Mouse (Mus musculus) cerebellum, adult 2 months (tissue): ENCODE measurements around the gene Fam49a. TPM values are rescaled to one million over a fixed set of nuclear protein-coding genes. Genes with fewer than 3 reads are reported as not detected.
A peak's percentile ranks its signal among the peaks of the same experiment; 100 is the strongest.

Experiments
- DNase-seq, 2 experiments: peaks; one replicate each; pipeline ENCODE4 v3.0.0; 2021
- H3K27ac ChIP-seq: fragments of 200-500 bp; 2 replicates; pipeline ENCODE4 v1.5.1; 2012; ENCODE audit warnings: low read length, control low read depth, inconsistent platforms; ENCODE audit not compliant: insufficient read depth
- H3K27me3 ChIP-seq: fragments of 200-500 bp; 2 replicates; pipeline ENCODE4 v1.6.1; 2012; ENCODE audit warnings: inconsistent platforms, mild to moderate bottlenecking, low read length, moderate library complexity; ENCODE audit not compliant: control insufficient read depth, insufficient read depth
- H3K4me1 ChIP-seq: fragments of 200-500 bp; 2 replicates; pipeline ENCODE4 v1.6.1; 2011; ENCODE audit warnings: low read length; ENCODE audit not compliant: control insufficient read depth, insufficient read depth
- H3K4me3 ChIP-seq: fragments of 200-500 bp; replicated peaks from 2 replicates; pipeline ENCODE3; 2011; ENCODE audit warnings: mild to moderate bottlenecking, low read depth, low read length, control low read depth; ENCODE audit not compliant: insufficient read depth
- CTCF ChIP-seq: fragments of 200-500 bp; IDR thresholded peaks from 2 replicates; pipeline ENCODE4 v1.5.1; 2011; ENCODE audit warnings: low read depth, mild to moderate bottlenecking, control low read depth, low read length, moderate library complexity, borderline replicate concordance; ENCODE audit not compliant: insufficient read depth
- POLR2A ChIP-seq: fragments of 200-500 bp; IDR thresholded peaks from 2 replicates; pipeline ENCODE4 v1.6.1; 2011; ENCODE audit warnings: low read length, control low read depth, borderline replicate concordance; ENCODE audit not compliant: insufficient read depth
- WGBS: fragments of 180-500 bp; shearing (Covaris S2); methylation state at CpG from one replicate; pipeline ENCODE4 v1.1.7; 2018; 5-methylcytosine and 5-hydroxymethylcytosine counted together
- polyA plus RNA-seq: library from polyadenylated mRNA; depleted of rRNA; stranded (reverse); fragments of >200 nt; gene quantifications from 2 replicates; pipeline ENCODE4 v1.2.3, GENCODE M21; 2012

Fam49a gene
- polyA plus RNA-seq, 1 experiment: 19.6 TPM

- Histone ChIP-seq H3K27me3 (no peaks in the 10 kb centered on the region), H3K27ac (no peak overlapping the region), H3K4me1 (peaks cover 2% of the 10 kb centered on the region; the same call in 1 of the 2 replicates), H3K4me3 (no peak overlapping the region)
- WGBS: 91% methylated on average over 4 of the region's 4 CpGs
- DNase-seq: no peak
- no peak for TF ChIP-seq POLR2A
- TF ChIP-seq CTCF: no peak
These were observed 13.3 kb downstream of the Fam49a start for GRCm38 (mm10) chr12:12275124-12275779.

DNA sequence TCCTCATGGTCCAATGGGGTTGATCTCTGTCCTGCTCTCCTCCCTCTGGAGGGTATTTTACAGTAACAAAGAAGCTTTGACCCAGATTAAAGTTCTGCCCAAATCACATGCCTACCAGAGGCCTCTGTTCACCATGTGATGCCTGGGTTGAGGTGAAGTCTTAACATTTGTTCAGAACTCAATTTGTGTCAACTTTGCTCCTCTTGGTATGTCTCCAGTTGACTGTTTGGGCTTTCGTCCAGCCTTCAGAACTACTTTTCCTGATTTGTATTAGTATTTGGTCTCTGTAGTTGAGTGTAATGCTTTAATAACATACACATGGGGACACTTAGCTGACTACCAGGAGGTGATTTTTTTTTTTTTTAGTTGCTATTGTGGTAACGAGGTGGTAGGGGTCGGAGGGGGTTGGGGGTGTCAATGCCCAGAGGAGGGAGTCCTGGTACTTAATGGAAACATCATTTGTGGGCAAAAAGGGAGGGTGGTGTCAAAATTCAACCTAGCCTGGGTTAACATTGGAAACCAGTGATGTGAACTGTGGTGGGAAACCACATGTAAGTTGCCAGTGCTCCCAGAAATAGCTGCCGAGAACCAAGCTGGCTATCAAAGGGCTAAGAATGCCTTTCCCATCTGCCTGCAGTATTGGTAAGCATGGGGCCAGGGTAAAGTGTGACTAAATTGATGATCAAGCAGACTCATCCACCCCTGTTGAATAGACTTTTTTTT, 16.0 kb downstream of the Fam49a start:
- Histone ChIP-seq H3K4me1 (peaks cover 2% of the 10 kb centered on the region), H3K27ac (no peak overlapping the region), H3K27me3 (no peaks in the 10 kb centered on the region), H3K4me3 (no peak overlapping the region)
- no peak for TF ChIP-seq CTCF
- TF ChIP-seq POLR2A: no peak
- WGBS: 71% methylated on average over 4 of the region's 4 CpGs
- no peak for DNase-seq

DNA sequence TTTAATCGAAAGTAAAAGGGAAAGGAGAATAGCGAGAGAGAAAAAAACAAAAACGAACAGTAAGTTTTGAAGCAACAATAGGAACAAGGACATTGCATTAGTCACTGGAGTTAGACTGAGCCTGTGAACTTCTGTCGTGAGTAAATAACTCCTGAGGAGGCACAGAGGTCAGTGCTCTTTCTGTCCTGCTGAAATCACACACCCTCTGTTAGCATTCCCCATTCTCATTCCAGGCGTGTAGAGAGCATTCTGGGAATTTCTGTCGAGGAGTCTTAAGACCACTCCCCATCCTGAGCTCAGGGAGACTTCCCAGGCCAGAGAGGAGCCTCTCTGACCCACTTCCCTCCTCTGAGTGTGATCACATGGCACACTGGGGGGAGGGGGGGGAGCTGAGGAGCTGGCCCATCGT, 16.5 kb downstream of the Fam49a start:
- no peak for TF ChIP-seq CTCF
- TF ChIP-seq POLR2A: no peak
- no peak overlapping the region for H3K27ac ChIP-seq
- DNase-seq: no peak
- no peaks in the 10 kb centered on the region for H3K27me3 ChIP-seq
- H3K4me1 ChIP-seq: peaks cover 2% of the 10 kb centered on the region
- 65% methylated on average over 7 of the region's 7 CpGs for WGBS
- no peak overlapping the region for H3K4me3 ChIP-seq

DNA sequence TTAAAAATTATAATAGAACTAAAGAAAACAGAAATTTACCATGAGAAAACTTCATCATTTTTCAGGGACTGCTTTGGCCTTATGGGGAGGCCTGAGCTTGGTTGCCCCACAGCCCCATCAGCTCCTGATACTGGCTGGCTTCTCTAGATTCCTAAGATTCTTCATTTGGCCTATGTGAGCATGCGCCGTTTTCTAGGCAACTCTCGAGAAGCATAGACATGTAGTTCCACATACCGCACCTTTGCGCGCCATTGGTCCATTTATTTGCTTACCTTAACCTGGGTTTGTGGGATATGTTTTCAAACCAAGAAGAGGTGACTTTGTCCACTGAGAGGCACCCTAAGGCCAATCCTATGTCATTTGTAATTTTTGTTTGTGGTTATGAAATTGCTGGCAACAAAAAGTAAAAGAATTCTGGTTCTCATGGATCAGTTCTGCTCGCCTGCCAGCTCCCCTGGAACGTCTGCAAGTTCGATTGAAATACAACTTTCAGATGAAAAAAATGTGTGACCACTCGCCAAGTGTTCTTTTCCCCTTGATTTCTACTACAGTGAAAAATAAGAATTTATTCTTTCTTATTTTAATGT, 21.9 kb downstream of the Fam49a start:
- Histone ChIP-seq H3K27me3 (no peaks in the 10 kb centered on the region), H3K4me1 (peaks cover 10% of the 10 kb centered on the region; the same call in 1 of the 2 replicates), H3K4me3 (no peak overlapping the region), H3K27ac (no peak overlapping the region)
- WGBS: 91% methylated on average over 10 of the region's 10 CpGs
- DNase-seq: no peak
- TF ChIP-seq POLR2A: no peak
- TF ChIP-seq CTCF: no peak

GRCm38 (mm10) chr12:12284521-12284920, 22.6 kb downstream of the Fam49a start:
- Histone ChIP-seq H3K27ac (no peak overlapping the region), H3K27me3 (no peaks in the 10 kb centered on the region), H3K4me1 (peaks cover 10% of the 10 kb centered on the region; the same call in 1 of the 2 replicates), H3K4me3 (no peak overlapping the region)
- no peak for TF ChIP-seq CTCF
- TF ChIP-seq POLR2A: no peak
- 82% methylated on average over 6 of the region's 6 CpGs for WGBS
- DNase-seq: no peak

DNA sequence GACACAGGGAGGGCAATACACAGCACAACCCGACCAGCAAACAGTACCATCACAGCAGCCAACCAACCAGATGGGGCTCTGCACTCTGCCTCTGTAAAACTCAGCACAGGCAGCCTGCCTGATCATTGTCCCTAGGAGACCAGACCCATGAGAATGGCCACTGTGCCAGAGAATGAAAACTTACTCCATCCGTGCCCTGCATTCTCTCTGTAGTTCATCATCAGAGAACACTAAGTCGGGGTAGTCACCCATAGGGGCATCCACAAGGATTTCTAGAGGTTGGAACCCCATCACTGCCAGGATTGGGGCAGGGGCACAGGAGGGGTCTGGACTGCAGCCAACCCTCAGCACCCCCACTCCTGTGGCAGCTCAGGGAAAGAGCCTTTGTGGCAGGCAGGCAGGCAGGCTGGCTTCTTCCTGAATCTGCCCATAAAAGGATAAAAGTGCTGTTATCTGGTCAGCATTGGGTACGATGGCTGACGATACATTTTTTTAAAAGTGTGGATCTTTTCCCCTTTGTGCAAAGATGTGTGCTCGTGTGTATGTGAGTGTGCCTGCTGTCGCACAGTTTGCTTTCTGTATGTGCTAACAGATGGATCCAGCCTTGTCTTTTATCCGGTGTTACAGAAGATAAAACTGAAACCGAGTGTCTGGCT, 25.3 kb downstream of the Fam49a start:
- peaks cover 10% of the 10 kb centered on the region; the same call in 1 of the 2 replicates for H3K4me1 ChIP-seq
- TF ChIP-seq CTCF: no peak
- no peak for TF ChIP-seq POLR2A
- peak overlapping the region; percentile 51 for H3K4me3 ChIP-seq
- DNase-seq: peak; percentile 40 to 55
- 5% methylated on average over 9 of the region's 9 CpGs for WGBS
- peak overlapping the region; percentile 24 for H3K27ac ChIP-seq
- H3K27me3 ChIP-seq: no peaks in the 10 kb centered on the region

DNA sequence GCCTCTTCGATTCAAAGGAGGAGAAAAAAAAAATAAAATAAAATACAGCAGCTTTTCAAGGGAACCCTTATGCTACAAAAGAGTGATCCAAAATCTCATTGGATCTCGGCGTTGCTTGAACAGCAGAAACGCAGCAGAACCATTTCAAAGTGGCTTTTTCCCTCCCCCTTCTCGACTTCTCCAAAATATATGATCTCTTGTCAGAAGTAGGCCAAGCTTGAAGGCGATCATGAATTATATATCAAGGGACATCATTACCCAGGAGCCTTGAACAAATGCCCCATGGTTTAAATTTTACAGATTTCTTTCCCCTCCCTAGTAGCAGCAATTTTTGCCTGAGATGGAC, 25.8 kb downstream of the Fam49a start:
- Histone ChIP-seq H3K4me1 (peaks cover 10% of the 10 kb centered on the region; the same call in 1 of the 2 replicates), H3K4me3 (peak overlapping the region; percentile 51), H3K27ac (peak overlapping the region; percentile 24; the same call in 1 of the 2 replicates), H3K27me3 (no peaks in the 10 kb centered on the region)
- WGBS: 5% methylated on average over 6 of the region's 6 CpGs
- no peak for DNase-seq
- no peak for TF ChIP-seq POLR2A
- TF ChIP-seq CTCF: no peak
